Mouse (Mus musculus) fibroblast of lung, adult 2 months (primary cell): ENCODE measurements around the gene Dusp1.

Source experiments
- DNase-seq: peaks from one replicate; pipeline ENCODE4 v3.0.0-alpha.2; 2011; ENCODE audit warnings: low read depth

The Dusp1 gene

DNA sequence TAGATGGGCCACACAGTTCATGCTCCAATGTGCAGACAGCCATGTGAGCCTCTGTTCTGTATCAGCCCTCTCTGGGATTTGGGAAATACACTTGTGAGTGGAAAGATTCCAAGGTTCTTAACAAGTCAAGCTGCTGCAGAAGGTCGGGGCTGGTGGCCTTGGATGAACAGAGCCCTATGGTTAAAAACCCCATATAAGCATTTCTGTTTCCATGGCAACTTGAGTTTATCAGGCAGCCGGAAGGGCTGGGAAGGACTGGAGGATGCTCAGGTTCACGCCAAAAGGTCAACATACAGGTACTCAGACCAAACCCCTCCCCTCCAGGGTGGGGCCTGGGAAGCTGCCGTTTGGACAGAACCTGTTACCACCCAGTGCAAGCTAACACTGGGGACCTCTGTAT, 97.9 kb downstream of the Dusp1 start:
- DNase-seq = no peak

DNA sequence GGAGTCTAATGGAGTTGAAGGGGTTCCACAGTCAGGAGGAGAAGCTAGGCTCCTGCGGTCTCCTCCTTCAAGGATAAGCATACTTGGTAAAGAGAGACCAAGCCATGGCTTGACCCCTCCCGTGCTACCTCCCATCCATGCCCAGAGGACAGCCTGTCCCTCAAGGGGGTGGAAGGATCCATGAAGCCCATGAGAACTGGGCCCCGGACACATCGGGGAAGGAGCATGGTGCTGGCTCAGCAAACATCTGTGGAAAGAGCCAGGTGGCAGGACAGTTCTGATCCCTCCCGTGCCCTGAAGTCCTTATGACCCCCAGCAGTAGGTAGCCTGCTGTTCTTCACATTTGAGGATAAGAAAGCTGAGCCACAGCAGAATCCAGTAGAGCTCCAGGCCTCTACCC, 98.5 kb downstream of the Dusp1 start:
- no peak for DNase-seq

DNA sequence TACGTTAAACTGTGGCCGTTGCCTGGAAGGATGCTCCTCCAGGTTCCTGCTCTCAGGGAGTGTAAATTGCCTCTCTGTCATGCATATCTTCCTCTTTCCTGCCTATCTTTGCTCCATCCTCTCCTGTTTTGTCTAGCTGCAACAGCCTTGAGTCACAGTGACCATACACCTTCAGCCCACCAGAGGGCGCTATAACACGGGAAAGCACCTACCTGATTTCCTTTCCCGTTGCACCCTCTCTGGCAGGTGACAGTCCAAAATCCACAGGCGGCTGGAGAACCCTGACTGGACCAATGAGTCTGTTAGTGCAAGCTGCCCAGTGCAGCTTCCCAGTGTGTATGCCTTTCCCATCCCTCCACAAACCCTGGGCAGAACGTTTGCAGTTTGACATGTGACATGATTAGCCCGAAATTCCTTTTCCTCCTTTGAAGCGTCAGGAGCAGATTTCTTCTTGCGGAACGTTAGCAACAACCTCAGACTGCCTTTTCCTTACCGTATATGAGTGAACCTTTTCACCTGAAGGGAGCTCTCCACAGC, 99.2 kb downstream of the Dusp1 start:
- no peak for DNase-seq

DNA sequence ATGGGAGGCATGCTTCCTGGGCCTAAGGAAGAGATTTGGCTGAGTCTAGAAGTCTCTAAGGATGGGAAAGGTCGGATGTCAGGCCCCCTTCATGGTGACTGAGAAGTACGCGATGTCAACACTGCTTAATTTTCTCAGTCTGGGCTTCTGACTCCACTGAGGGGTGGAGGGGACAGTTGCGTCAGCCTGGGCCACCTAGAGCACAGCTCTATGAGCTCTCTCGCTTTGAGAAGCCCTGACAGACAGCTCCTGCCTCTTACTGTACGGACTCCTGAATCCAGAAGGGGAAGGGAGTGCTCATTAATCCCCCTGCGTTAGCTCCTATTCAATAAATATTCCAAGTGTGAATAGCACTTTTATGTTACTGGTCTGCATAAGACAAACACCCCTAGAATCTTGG, 103.9 kb downstream of the Dusp1 start:
- DNase-seq = no peak

DNA sequence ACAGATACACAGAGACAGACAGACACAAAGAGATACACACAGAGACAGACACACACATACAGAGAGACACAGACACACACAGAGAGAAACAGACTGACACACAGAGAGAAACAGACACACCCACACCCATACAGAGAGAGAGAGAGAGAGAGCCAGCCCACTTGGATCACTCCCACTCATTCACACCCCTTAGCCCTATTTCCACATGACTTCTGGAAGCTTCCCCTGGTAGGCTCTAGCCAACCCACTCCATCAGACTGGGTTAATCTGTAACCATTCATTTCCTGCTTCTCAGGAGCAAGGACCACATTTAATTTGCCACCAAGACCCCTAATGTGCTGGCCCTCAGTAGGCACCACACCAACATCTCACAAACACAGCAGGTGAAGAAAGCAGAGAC, 104.4 kb downstream of the Dusp1 start:
- DNase-seq = no peak
